Comparison of ENCODE assay signal across 10 mouse cellular contexts in the genomic region with DNA sequence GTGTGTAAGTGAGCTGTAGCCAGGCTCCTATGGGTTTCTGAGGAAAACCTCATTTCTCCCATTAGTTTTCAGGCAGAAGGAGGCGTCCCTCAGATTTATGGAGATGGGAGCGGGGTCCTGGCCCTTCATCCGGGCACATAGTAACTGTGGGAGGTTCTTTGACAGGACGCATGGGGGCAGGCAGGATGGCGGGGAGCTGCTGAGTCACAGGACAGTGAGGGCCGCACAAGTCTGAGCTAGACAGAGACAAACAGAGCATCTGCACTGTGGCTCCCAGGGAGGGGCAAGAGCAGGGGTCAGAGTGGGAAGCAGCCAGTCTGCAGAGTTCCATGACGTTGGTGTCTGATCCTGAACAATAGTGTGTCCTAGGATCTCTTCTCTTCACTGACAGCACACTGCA.
A peak's percentile ranks its signal among the peaks of the same experiment; 100 is the strongest.
DNase-seq lines count a peak whose midpoint lies in the region; ATAC-seq and TF ChIP-seq lines count a peak whose summit lies in the region.
"Had no signal": no experiment of that assay in that cellular context is flagged by ENCODE, and none has a peak within 500 bp of the region (broad histone marks: within the 10 kb centered on the region; RNA-seq: fewer than 3 reads in every experiment).

No protein-coding gene starts in this region.

- WGBS in liver, embryonic 14.5 days (ENCODE audit: insufficient replicate concordance), result 53% methylated on average over 7 of the region's 7 CpGs

- H3K27ac ChIP-seq in brown adipose tissue, adult 24 weeks (replicated peaks; ENCODE audit: low read depth, low read length), result peak overlapping the region; percentile 61
- no peak overlapping the region for H3K27ac ChIP-seq in liver, embryonic 14.5 days

- no peaks in the 10 kb centered on the region for H3K27me3 ChIP-seq in liver, embryonic 14.5 days (ENCODE audit: control insufficient read depth, insufficient read depth, low read length)

- TF ChIP-seq CTCF in liver, embryonic 14.5 days (IDR thresholded peaks at IDR 0.05; ENCODE audit: low read depth), result peak; percentile 13; the same call in 1 of the 2 replicates

- no peak for TF ChIP-seq EP300 in liver, embryonic 14.5 days (IDR thresholded peaks at IDR 0.05; ENCODE audit: low read depth)

- no peak overlapping the region for H3K4me2 ChIP-seq in liver, embryonic 14.5 days (ENCODE audit: low read depth)

- peaks cover 24% of the 10 kb centered on the region for H3K4me1 ChIP-seq in brown adipose tissue, adult 24 weeks (ENCODE audit: control insufficient read depth, insufficient read depth, insufficient read length, low read length)
- H3K4me1 ChIP-seq in liver, embryonic 14.5 days (replicated peaks; ENCODE audit: control insufficient read depth in 2 of 2, insufficient read depth in 2 of 2, low read length in 1 of 2), result peaks cover 28 to 38% of the 10 kb centered on the region in 2 experiments

- H3K9me3 ChIP-seq in liver, embryonic 14.5 days (ENCODE audit: control insufficient read depth, low read length), result no peaks in the 10 kb centered on the region

- peak; percentile 39 for DNase-seq in kidney, adult 11 months
- DNase-seq in kidney, adult 9 months, result no peak
- peak; percentile 29 to 46 for DNase-seq in heart, postnatal 14 days
- DNase-seq in liver, embryonic 14.5 days (ENCODE audit: low read depth in 3 of 3, low spot score in 3 of 3), result no peak
- DNase-seq in cerebellum, adult 9-10 months, result no peak
- DNase-seq in frontal cortex, adult 2 months (ENCODE audit: extremely low spot score in 1 of 2, low spot score in 1 of 2), result no peak
- DNase-seq: cerebellum, adult 18-20 months; thymus, postnatal 4 days had no signal

- H3K36me3 ChIP-seq in liver, embryonic 14.5 days (replicated peaks; ENCODE audit: control insufficient read depth, insufficient read depth, low read depth), result peaks cover 15% of the 10 kb centered on the region

- intact Hi-C loops in heart, postnatal 14 days (cut with DNase I), result no loop called here

- H3K4me3 ChIP-seq in brown adipose tissue, adult 24 weeks (ENCODE audit: insufficient read depth, low read depth, low read length), result no peak overlapping the region
- no peak overlapping the region for H3K4me3 ChIP-seq in liver, embryonic 14.5 days (ENCODE audit: insufficient read depth in 1 of 2, low read depth in 2 of 2, low read length in 2 of 2)

- ATAC-seq in liver, embryonic 14.5 days (ENCODE audit: insufficient read depth), result no peak
- no peak for ATAC-seq in megakaryocyte progenitor cell, adult 5-6 weeks (replicated peaks; ENCODE audit: poor library complexity)

- H3K9ac ChIP-seq in liver, embryonic 14.5 days (replicated peaks), result no peak overlapping the region

Comparison
In these comparisons a context has a peak if more than half of its experiments do, and no peak if none do; other contexts are left out.
1. DNase-seq: peak in kidney, adult 11 months (single experiment) and heart, postnatal 14 days (2 of 2); none in kidney, adult 9 months (single experiment), liver, embryonic 14.5 days (0 of 3), cerebellum, adult 9-10 months (single experiment) and frontal cortex, adult 2 months (0 of 2).